Mouse (Mus musculus): ENCODE data around the gene Chmp2a. TPM values are rescaled to one million over a fixed set of nuclear protein-coding genes. Genes with fewer than 3 reads are reported as not detected.

Chmp2a gene
- polyA plus RNA-seq, 1 experiment from 2014 or later: 199 TPM

- Histone ChIP-seq H3K9ac (replicated peaks; ENCODE audit: low read depth, low read length) (peak overlapping the region; percentile 93), H3K27me3 (ENCODE audit: control insufficient read depth, insufficient read depth, low read length) (no peaks in the 10 kb centered on the region), H3K27ac (ENCODE audit: low read depth, low read length) (no peak overlapping the region), H3K4me2 (ENCODE audit: low read depth, low read length) (peak overlapping the region; percentile 87), H3K4me3 (ENCODE audit: low read depth, low read length) (peak overlapping the region; percentile 74), H3K36me3 (ENCODE audit: control insufficient read depth, insufficient read depth, low read length) (peaks cover 47% of the 10 kb centered on the region), H3K4me1 (ENCODE audit: control insufficient read depth, insufficient read depth, low read length) (peaks cover 18% of the 10 kb centered on the region), H3K9me3 (ENCODE audit: control insufficient read depth, low read length) (no peaks in the 10 kb centered on the region)
- no peak for ATAC-seq (ENCODE audit: low read depth)
- WGBS: 30% methylated on average over 4 of the region's 4 CpGs
These were observed 9.0 kb downstream of the Chmp2a start for GRCm38 (mm10) chr7:13025511-13026112.

- peak; percentile 64 for ATAC-seq (ENCODE audit: low read depth)
- peak overlapping the region; percentile 98 for H3K27ac ChIP-seq (ENCODE audit: low read depth, low read length)
- peaks cover 38% of the 10 kb centered on the region for H3K36me3 ChIP-seq (ENCODE audit: control insufficient read depth, insufficient read depth, low read length)
- no peaks in the 10 kb centered on the region for H3K9me3 ChIP-seq (ENCODE audit: control insufficient read depth, low read length)
- peak overlapping the region; percentile 93 for H3K9ac ChIP-seq (replicated peaks; ENCODE audit: low read depth, low read length)
- H3K27me3 ChIP-seq (ENCODE audit: control insufficient read depth, insufficient read depth, low read length): no peaks in the 10 kb centered on the region
- WGBS: under 1% methylated on average over 36 of the region's 44 CpGs
- H3K4me2 ChIP-seq (ENCODE audit: low read depth, low read length): peak overlapping the region; percentile 87
- H3K4me1 ChIP-seq (ENCODE audit: control insufficient read depth, insufficient read depth, low read length): peaks cover 18% of the 10 kb centered on the region
- H3K4me3 ChIP-seq (ENCODE audit: low read depth, low read length): peak overlapping the region; percentile 74
These were observed 9.8 kb downstream of the Chmp2a start for GRCm38 (mm10) chr7:13024805-13025204.

- Histone ChIP-seq H3K36me3 (ENCODE audit: control insufficient read depth, insufficient read depth, low read length) (peaks cover 32% of the 10 kb centered on the region), H3K9me3 (ENCODE audit: control insufficient read depth, low read length) (no peaks in the 10 kb centered on the region), H3K27ac (ENCODE audit: low read depth, low read length) (peak overlapping the region; percentile 98), H3K4me1 (ENCODE audit: control insufficient read depth, insufficient read depth, low read length) (peaks cover 18% of the 10 kb centered on the region), H3K27me3 (ENCODE audit: control insufficient read depth, insufficient read depth, low read length) (no peaks in the 10 kb centered on the region), H3K4me3 (ENCODE audit: low read depth, low read length) (peak overlapping the region; percentile 74), H3K4me2 (ENCODE audit: low read depth, low read length) (peak overlapping the region; percentile 87), H3K9ac (replicated peaks; ENCODE audit: low read depth, low read length) (peak overlapping the region; percentile 93)
- whole genome bisulfite sequencing: under 1% methylated on average over 88 of the region's 95 CpGs
- ATAC-seq (ENCODE audit: low read depth): peak; percentile 88
These were observed 10.5 kb downstream of the Chmp2a start for GRCm38 (mm10) chr7:13023928-13024731.

GRCm38 (mm10) chr7:13022773-13023535 lies 11.7 kb downstream of the Chmp2a start:
- peaks cover 20% of the 10 kb centered on the region for H3K36me3 ChIP-seq (ENCODE audit: control insufficient read depth, insufficient read depth, low read length)
- peak overlapping the region; percentile 74 for H3K4me3 ChIP-seq (ENCODE audit: low read depth, low read length)
- peak overlapping the region; percentile 87 for H3K4me2 ChIP-seq (ENCODE audit: low read depth, low read length)
- H3K9me3 ChIP-seq (ENCODE audit: control insufficient read depth, low read length): no peaks in the 10 kb centered on the region
- ATAC-seq (ENCODE audit: low read depth): peak; percentile 23
- peaks cover 18% of the 10 kb centered on the region for H3K4me1 ChIP-seq (ENCODE audit: control insufficient read depth, insufficient read depth, low read length)
- peak overlapping the region; percentile 98 for H3K27ac ChIP-seq (ENCODE audit: low read depth, low read length)
- H3K9ac ChIP-seq (replicated peaks; ENCODE audit: low read depth, low read length): peak overlapping the region; percentile 93
- H3K27me3 ChIP-seq (ENCODE audit: control insufficient read depth, insufficient read depth, low read length): no peaks in the 10 kb centered on the region
- WGBS: 4% methylated on average over 31 of the region's 31 CpGs

GRCm38 (mm10) chr7:13015217-13015616 lies 19.4 kb downstream of the Chmp2a start:
- Histone ChIP-seq H3K9ac (replicated peaks; ENCODE audit: low read depth, low read length) (no peak overlapping the region), H3K27me3 (ENCODE audit: control insufficient read depth, insufficient read depth, low read length) (no peaks in the 10 kb centered on the region), H3K4me1 (ENCODE audit: control insufficient read depth, insufficient read depth, low read length) (peaks cover 5% of the 10 kb centered on the region; the same call in 1 of the 2 replicates), H3K4me2 (ENCODE audit: low read depth, low read length) (no peak overlapping the region), H3K4me3 (ENCODE audit: low read depth, low read length) (no peak overlapping the region), H3K9me3 (ENCODE audit: control insufficient read depth, low read length) (no peaks in the 10 kb centered on the region), H3K27ac (ENCODE audit: low read depth, low read length) (no peak overlapping the region), H3K36me3 (ENCODE audit: control insufficient read depth, insufficient read depth, low read length) (no peaks in the 10 kb centered on the region)
- ATAC-seq (ENCODE audit: low read depth): no peak
- WGBS: 84% methylated on average over 1 of the region's 1 CpGs

GRCm38 (mm10) chr7:13014275-13014839 lies 20.2 kb downstream of the Chmp2a start:
- Histone ChIP-seq H3K27ac (ENCODE audit: low read depth, low read length) (no peak overlapping the region), H3K4me2 (ENCODE audit: low read depth, low read length) (no peak overlapping the region), H3K4me3 (ENCODE audit: low read depth, low read length) (no peak overlapping the region), H3K9me3 (ENCODE audit: control insufficient read depth, low read length) (no peaks in the 10 kb centered on the region), H3K9ac (replicated peaks; ENCODE audit: low read depth, low read length) (no peak overlapping the region), H3K27me3 (ENCODE audit: control insufficient read depth, insufficient read depth, low read length) (no peaks in the 10 kb centered on the region), H3K4me1 (ENCODE audit: control insufficient read depth, insufficient read depth, low read length) (peaks cover 6% of the 10 kb centered on the region; the same call in 1 of the 2 replicates), H3K36me3 (ENCODE audit: control insufficient read depth, insufficient read depth, low read length) (no peaks in the 10 kb centered on the region)
- WGBS: 36% methylated on average over 6 of the region's 6 CpGs
- no peak for ATAC-seq (ENCODE audit: low read depth)

- H3K9ac ChIP-seq (replicated peaks; ENCODE audit: low read depth, low read length): no peak overlapping the region
- 56% methylated on average over 4 of the region's 4 CpGs for WGBS
These were observed 20.9 kb downstream of the Chmp2a start for GRCm38 (mm10) chr7:13013671-13014070.

GRCm38 (mm10) chr7:13010005-13010908 lies 24.4 kb downstream of the Chmp2a start, which contains the start of gene Zbtb45:
Gene Zbtb45 (minus strand): TSS chr7:13010034.
- H3K4me1 ChIP-seq (ENCODE audit: control insufficient read depth, insufficient read depth, low read length): peaks cover 10% of the 10 kb centered on the region; the same call in 1 of the 2 replicates
- 4% methylated on average over 26 of the region's 26 CpGs for WGBS
- H3K27ac ChIP-seq (ENCODE audit: low read depth, low read length): peak within 1 kb of the TSS; percentile 88
- H3K9me3 ChIP-seq (ENCODE audit: control insufficient read depth, low read length): no peaks in the 10 kb centered on the region
- peak within 1 kb of the TSS; percentile 59 for H3K4me2 ChIP-seq (ENCODE audit: low read depth, low read length)
- no peaks in the 10 kb centered on the region for H3K27me3 ChIP-seq (ENCODE audit: control insufficient read depth, insufficient read depth, low read length)
- peak within 1 kb of the TSS; percentile 79 for H3K4me3 ChIP-seq (ENCODE audit: low read depth, low read length)
- peak within 1 kb of the TSS; percentile 83 for H3K9ac ChIP-seq (replicated peaks; ENCODE audit: low read depth, low read length)
- no peak for ATAC-seq (ENCODE audit: low read depth)
- H3K36me3 ChIP-seq (ENCODE audit: control insufficient read depth, insufficient read depth, low read length): peaks cover 15% of the 10 kb centered on the region; the same call in 1 of the 2 replicates

More at GRCm38 (mm10) chr7:13013671-13014070, 20.9 kb downstream of the Chmp2a start:
- Histone ChIP-seq H3K27ac (ENCODE audit: low read depth, low read length) (no peak overlapping the region), H3K4me2 (ENCODE audit: low read depth, low read length) (no peak overlapping the region), H3K27me3 (ENCODE audit: control insufficient read depth, insufficient read depth, low read length) (no peaks in the 10 kb centered on the region), H3K4me3 (ENCODE audit: low read depth, low read length) (no peak overlapping the region), H3K36me3 (ENCODE audit: control insufficient read depth, insufficient read depth, low read length) (no peaks in the 10 kb centered on the region), H3K4me1 (ENCODE audit: control insufficient read depth, insufficient read depth, low read length) (peaks cover 6% of the 10 kb centered on the region; the same call in 1 of the 2 replicates), H3K9me3 (ENCODE audit: control insufficient read depth, low read length) (no peaks in the 10 kb centered on the region)
- no peak for ATAC-seq (ENCODE audit: low read depth)

All from neural tube, embryonic 14.5 days (tissue).